Comparison of ENCODE assay signal across 22 mouse cellular contexts in genomic region chr3:37483709-37484265, GRCm38 (mm10).
"Had no signal": no experiment of that assay in that cellular context is flagged by ENCODE, and none has a peak within 500 bp of the region (broad histone marks: within the 10 kb centered on the region; RNA-seq: fewer than 3 reads in every experiment).

No protein-coding gene starts in this region.

- H3K4me2 ChIP-seq: kidney, embryonic 15.5 days; limb, embryonic 13.5 days; liver, embryonic 12.5 days; liver, embryonic 15.5 days; lung, embryonic 15.5 days; midbrain, embryonic 11.5 days; neural tube, embryonic 12.5 days; neural tube, embryonic 15.5 days; stomach, embryonic 15.5 days had no signal

- H3K4me3 ChIP-seq: kidney, embryonic 15.5 days; limb, embryonic 10.5 days; limb, embryonic 13.5 days; liver, embryonic 12.5 days; liver, embryonic 15.5 days; lung, embryonic 15.5 days; neural tube, embryonic 12.5 days; neural tube, embryonic 15.5 days; stomach, embryonic 15.5 days had no signal

- H3K9me3 ChIP-seq: kidney, embryonic 15.5 days; limb, embryonic 10.5 days; limb, embryonic 13.5 days; liver, embryonic 12.5 days; liver, embryonic 15.5 days; lung, embryonic 15.5 days; neural tube, embryonic 12.5 days; neural tube, embryonic 15.5 days; stomach, embryonic 15.5 days had no signal

- H3K9ac ChIP-seq: kidney, embryonic 15.5 days; limb, embryonic 13.5 days; liver, embryonic 12.5 days; liver, embryonic 15.5 days; lung, embryonic 15.5 days; neural tube, embryonic 12.5 days; neural tube, embryonic 15.5 days; stomach, embryonic 15.5 days had no signal

- H3K27ac ChIP-seq: kidney, embryonic 15.5 days; limb, embryonic 10.5 days; limb, embryonic 13.5 days; liver, embryonic 12.5 days; lung, embryonic 15.5 days; neural tube, embryonic 12.5 days; neural tube, embryonic 15.5 days; stomach, embryonic 15.5 days had no signal

- ATAC-seq: liver, embryonic 12.5 days had no signal

- H3K4me1 ChIP-seq: limb, embryonic 10.5 days; limb, embryonic 13.5 days; lung, embryonic 15.5 days; neural tube, embryonic 12.5 days; neural tube, embryonic 15.5 days; stomach, embryonic 15.5 days had no signal

- DNase-seq: kidney, adult 8-10 months; kidney, postnatal 10 days; kidney, postnatal 36 days; liver; lung, adult 18-20 months; lung, postnatal 14 days; lung, postnatal 4 days; midbrain, embryonic 14.5 days; right cerebral cortex, adult 18-20 months; right cerebral cortex, postnatal 14 days; spleen, adult 18-20 months; thymus, postnatal 36 days had no signal

- H3K27me3 ChIP-seq: kidney, embryonic 15.5 days; limb, embryonic 13.5 days; liver, embryonic 12.5 days; liver, embryonic 15.5 days; lung, embryonic 15.5 days; neural tube, embryonic 12.5 days; neural tube, embryonic 15.5 days; stomach, embryonic 15.5 days had no signal
